Mouse (Mus musculus): ENCODE data around the gene Gprin3. TPM values are rescaled to one million over a fixed set of nuclear protein-coding genes. Genes with fewer than 3 reads are reported as not detected.
A peak's percentile ranks its signal among the peaks of the same experiment; 100 is the strongest.

Gprin3 gene
- polyA plus RNA-seq, 1 experiment from 2014 or later: 1.3 TPM

GRCm38 (mm10) chr6:59414816-59415215, 11.3 kb downstream of the Gprin3 start:
- no peak for ATAC-seq (ENCODE audit: insufficient number of reproducible peaks, low FRiP score, low TSS enrichment, low read depth)
- Histone ChIP-seq H3K27ac (no peak overlapping the region), H3K4me1 (peaks cover 7% of the 10 kb centered on the region), H3K9me3 (no peaks in the 10 kb centered on the region), H3K27me3 (no peaks in the 10 kb centered on the region), H3K4me3 (no peak overlapping the region), H3K9ac (no peak overlapping the region), H3K4me2 (no peak overlapping the region), H3K36me3 (no peaks in the 10 kb centered on the region)
- 87% methylated on average over 6 of the region's 6 CpGs for WGBS

GRCm38 (mm10) chr6:59412417-59413346, 13.4 kb downstream of the Gprin3 start:
- H3K9ac ChIP-seq: no peak overlapping the region

GRCm38 (mm10) chr6:59409001-59409700, 16.9 kb downstream of the Gprin3 start:
- ATAC-seq (ENCODE audit: insufficient number of reproducible peaks, low FRiP score, low TSS enrichment, low read depth): no peak
- Histone ChIP-seq H3K4me2 (no peak overlapping the region), H3K9ac (no peak overlapping the region), H3K4me3 (no peak overlapping the region), H3K27me3 (no peaks in the 10 kb centered on the region), H3K36me3 (no peaks in the 10 kb centered on the region), H3K9me3 (no peaks in the 10 kb centered on the region), H3K4me1 (peaks cover 7% of the 10 kb centered on the region), H3K27ac (no peak overlapping the region)
- 38% methylated on average over 3 of the region's 3 CpGs for WGBS

More at GRCm38 (mm10) chr6:59412417-59413346, 13.4 kb downstream of the Gprin3 start:
- peak overlapping the region; percentile 72 for H3K27ac ChIP-seq
- WGBS: 16% methylated on average over 13 of the region's 13 CpGs
- no peaks in the 10 kb centered on the region for H3K27me3 ChIP-seq
- no peak overlapping the region for H3K4me3 ChIP-seq
- H3K36me3 ChIP-seq: no peaks in the 10 kb centered on the region
- H3K9me3 ChIP-seq: no peaks in the 10 kb centered on the region
- peaks cover 7% of the 10 kb centered on the region for H3K4me1 ChIP-seq
- ATAC-seq (ENCODE audit: insufficient number of reproducible peaks, low FRiP score, low TSS enrichment, low read depth): peak; percentile 74; the same call in 1 of the 2 replicates
- peak overlapping the region; percentile 17; the same call in 1 of the 2 replicates for H3K4me2 ChIP-seq

GRCm38 (mm10) chr6:59407482-59407997, 18.6 kb downstream of the Gprin3 start:
- no peak overlapping the region for H3K9ac ChIP-seq
- H3K27me3 ChIP-seq: no peaks in the 10 kb centered on the region
- no peak for ATAC-seq (ENCODE audit: insufficient number of reproducible peaks, low FRiP score, low TSS enrichment, low read depth)
- H3K4me1 ChIP-seq: no peaks in the 10 kb centered on the region
- H3K27ac ChIP-seq: no peak overlapping the region
- 70% methylated on average over 4 of the region's 4 CpGs for WGBS
- no peaks in the 10 kb centered on the region for H3K9me3 ChIP-seq
- H3K4me3 ChIP-seq: no peak overlapping the region
- no peaks in the 10 kb centered on the region for H3K36me3 ChIP-seq
- H3K4me2 ChIP-seq: no peak overlapping the region

- no peak for ATAC-seq (ENCODE audit: insufficient number of reproducible peaks, low FRiP score, low TSS enrichment, low read depth)
- H3K9ac ChIP-seq: no peak overlapping the region
- H3K4me1 ChIP-seq: no peaks in the 10 kb centered on the region
- no peak overlapping the region for H3K4me2 ChIP-seq
- no peaks in the 10 kb centered on the region for H3K36me3 ChIP-seq
- H3K27me3 ChIP-seq: no peaks in the 10 kb centered on the region
- H3K9me3 ChIP-seq: no peaks in the 10 kb centered on the region
- no peak overlapping the region for H3K27ac ChIP-seq
- H3K4me3 ChIP-seq: no peak overlapping the region
- WGBS: 76% methylated on average over 3 of the region's 3 CpGs
Observed at GRCm38 (mm10) chr6:59390208-59390607, 35.9 kb downstream of the Gprin3 start.

GRCm38 (mm10) chr6:59365300-59365699, 60.8 kb downstream of the Gprin3 start:
- no peaks in the 10 kb centered on the region for H3K9me3 ChIP-seq
- no peaks in the 10 kb centered on the region for H3K36me3 ChIP-seq
- ATAC-seq (ENCODE audit: insufficient number of reproducible peaks, low FRiP score, low TSS enrichment, low read depth): no peak

GRCm38 (mm10) chr6:59363282-59363681, 62.8 kb downstream of the Gprin3 start:
- Histone ChIP-seq H3K27me3 (no peaks in the 10 kb centered on the region), H3K4me1 (no peaks in the 10 kb centered on the region), H3K9ac (no peak overlapping the region), H3K9me3 (no peaks in the 10 kb centered on the region), H3K4me3 (no peak overlapping the region), H3K4me2 (no peak overlapping the region), H3K36me3 (no peaks in the 10 kb centered on the region), H3K27ac (no peak overlapping the region)
- 90% methylated on average over 2 of the region's 2 CpGs for WGBS
- ATAC-seq (ENCODE audit: insufficient number of reproducible peaks, low FRiP score, low TSS enrichment, low read depth): no peak

More at GRCm38 (mm10) chr6:59365300-59365699, 60.8 kb downstream of the Gprin3 start:
- Histone ChIP-seq H3K4me3 (no peak overlapping the region), H3K9ac (no peak overlapping the region), H3K27ac (no peak overlapping the region), H3K4me1 (no peaks in the 10 kb centered on the region), H3K27me3 (no peaks in the 10 kb centered on the region), H3K4me2 (no peak overlapping the region)

- no peak overlapping the region for H3K27ac ChIP-seq
- H3K4me1 ChIP-seq: no peaks in the 10 kb centered on the region
- ATAC-seq (ENCODE audit: insufficient number of reproducible peaks, low FRiP score, low TSS enrichment, low read depth): no peak
- no peak overlapping the region for H3K4me2 ChIP-seq
- no peak overlapping the region for H3K4me3 ChIP-seq
- no peaks in the 10 kb centered on the region for H3K9me3 ChIP-seq
- no peaks in the 10 kb centered on the region for H3K27me3 ChIP-seq
- H3K36me3 ChIP-seq: no peaks in the 10 kb centered on the region
- no peak overlapping the region for H3K9ac ChIP-seq
- 86% methylated on average over 7 of the region's 7 CpGs for WGBS
Observed at GRCm38 (mm10) chr6:59354943-59355342, 71.2 kb downstream of the Gprin3 start.

GRCm38 (mm10) chr6:59351108-59351789, 74.8 kb downstream of the Gprin3 start:
- WGBS: 85% methylated on average over 5 of the region's 5 CpGs
- no peak for ATAC-seq (ENCODE audit: insufficient number of reproducible peaks, low FRiP score, low TSS enrichment, low read depth)
- H3K27me3 ChIP-seq: no peaks in the 10 kb centered on the region
- no peak overlapping the region for H3K27ac ChIP-seq
- no peak overlapping the region for H3K4me2 ChIP-seq
- H3K36me3 ChIP-seq: no peaks in the 10 kb centered on the region
- H3K4me1 ChIP-seq: no peaks in the 10 kb centered on the region
- H3K4me3 ChIP-seq: no peak overlapping the region
- H3K9ac ChIP-seq: no peak overlapping the region
- no peaks in the 10 kb centered on the region for H3K9me3 ChIP-seq

- no peak overlapping the region for H3K27ac ChIP-seq
- H3K4me1 ChIP-seq: no peaks in the 10 kb centered on the region
- no peaks in the 10 kb centered on the region for H3K27me3 ChIP-seq
- no peak overlapping the region for H3K9ac ChIP-seq
- H3K36me3 ChIP-seq: no peaks in the 10 kb centered on the region
- no peak for ATAC-seq (ENCODE audit: insufficient number of reproducible peaks, low FRiP score, low TSS enrichment, low read depth)
- H3K4me2 ChIP-seq: no peak overlapping the region
- H3K9me3 ChIP-seq: no peaks in the 10 kb centered on the region
- WGBS: 84% methylated on average over 1 of the region's 1 CpGs
- no peak overlapping the region for H3K4me3 ChIP-seq
Observed at GRCm38 (mm10) chr6:59348673-59349072, 77.4 kb downstream of the Gprin3 start.

- no peak for ATAC-seq (ENCODE audit: insufficient number of reproducible peaks, low FRiP score, low TSS enrichment, low read depth)
- Histone ChIP-seq H3K27me3 (no peaks in the 10 kb centered on the region), H3K4me1 (no peaks in the 10 kb centered on the region), H3K9me3 (no peaks in the 10 kb centered on the region), H3K36me3 (no peaks in the 10 kb centered on the region), H3K27ac (no peak overlapping the region), H3K4me2 (no peak overlapping the region), H3K4me3 (no peak overlapping the region), H3K9ac (no peak overlapping the region)
- 83% methylated on average over 1 of the region's 1 CpGs for WGBS
Observed at GRCm38 (mm10) chr6:59341146-59341545, 84.9 kb downstream of the Gprin3 start.

Data from limb, embryonic 15.5 days (tissue).